Mouse (Mus musculus) cerebellum, adult 9-10 months (tissue): ENCODE data around the gene Hfe.
"Not testable (repeated sequence)": the region's sequence is repeated elsewhere in the genome, so short reads cannot be mapped to it uniquely, and the experiment has no call there.

Source experiments
- DNase-seq: peaks from one replicate; pipeline ENCODE4 v3.0.0; 2022

The Hfe gene

GRCm38 (mm10) chr13:23709714-23710373, 810 bp downstream of the Hfe start:
- no peak for DNase-seq

- DNase-seq: no peak
These were observed 2.0 kb downstream of the Hfe start for GRCm38 (mm10) chr13:23708654-23709053.

- DNase-seq: no peak
These were observed 2.6 kb downstream of the Hfe start for GRCm38 (mm10) chr13:23708041-23708440.

GRCm38 (mm10) chr13:23706771-23707170, 3.9 kb downstream of the Hfe start:
- DNase-seq: no peak

- no peak for DNase-seq
These were observed 4.8 kb downstream of the Hfe start for GRCm38 (mm10) chr13:23705751-23706356.

GRCm38 (mm10) chr13:23702801-23703200, 7.9 kb downstream of the Hfe start:
- not testable (repeated sequence) for DNase-seq

GRCm38 (mm10) chr13:23702220-23702619, 8.4 kb downstream of the Hfe start:
- no peak for DNase-seq

- peak; percentile 80 for DNase-seq
These were observed 9.7 kb downstream of the Hfe start for GRCm38 (mm10) chr13:23700786-23701520.

GRCm38 (mm10) chr13:23699767-23700166, 10.9 kb downstream of the Hfe start:
- DNase-seq: no peak

- DNase-seq: peak; percentile 51
These were observed 11.7 kb downstream of the Hfe start for GRCm38 (mm10) chr13:23698996-23699395.

- DNase-seq: peak; percentile 100
These were observed 12.4 kb downstream of the Hfe start, which contains the start of gene Hist1h4c for GRCm38 (mm10) chr13:23698300-23698693. Hist1h4c (minus strand) TSS chr13:23698454.

- DNase-seq: peak; percentile 55
These were observed 13.0 kb downstream of the Hfe start for GRCm38 (mm10) chr13:23697491-23698299.

- DNase-seq: no peak
These were observed 14.6 kb downstream of the Hfe start for GRCm38 (mm10) chr13:23696061-23696474.

GRCm38 (mm10) chr13:23695514-23695913, 15.1 kb downstream of the Hfe start, which contains the start of gene Hist1h1t:
Hist1h1t (plus strand) TSS chr13:23695814.
- DNase-seq: no peak

- DNase-seq: no peak
These were observed 15.7 kb downstream of the Hfe start for GRCm38 (mm10) chr13:23694956-23695355.

- no peak for DNase-seq
These were observed 16.7 kb downstream of the Hfe start for GRCm38 (mm10) chr13:23693856-23694440.

GRCm38 (mm10) chr13:23689459-23689858, 21.2 kb downstream of the Hfe start:
- DNase-seq: no peak

- DNase-seq: no peak
These were observed 21.7 kb downstream of the Hfe start for GRCm38 (mm10) chr13:23688956-23689355.

GRCm38 (mm10) chr13:23687907-23688306, 22.7 kb downstream of the Hfe start:
- DNase-seq: no peak

- no peak for DNase-seq
These were observed 23.5 kb downstream of the Hfe start for GRCm38 (mm10) chr13:23687181-23687580.

- no peak for DNase-seq
These were observed 24.7 kb downstream of the Hfe start for GRCm38 (mm10) chr13:23685966-23686365.

- no peak for DNase-seq
These were observed 25.4 kb downstream of the Hfe start for GRCm38 (mm10) chr13:23685121-23685861.
